In the genomic region with DNA sequence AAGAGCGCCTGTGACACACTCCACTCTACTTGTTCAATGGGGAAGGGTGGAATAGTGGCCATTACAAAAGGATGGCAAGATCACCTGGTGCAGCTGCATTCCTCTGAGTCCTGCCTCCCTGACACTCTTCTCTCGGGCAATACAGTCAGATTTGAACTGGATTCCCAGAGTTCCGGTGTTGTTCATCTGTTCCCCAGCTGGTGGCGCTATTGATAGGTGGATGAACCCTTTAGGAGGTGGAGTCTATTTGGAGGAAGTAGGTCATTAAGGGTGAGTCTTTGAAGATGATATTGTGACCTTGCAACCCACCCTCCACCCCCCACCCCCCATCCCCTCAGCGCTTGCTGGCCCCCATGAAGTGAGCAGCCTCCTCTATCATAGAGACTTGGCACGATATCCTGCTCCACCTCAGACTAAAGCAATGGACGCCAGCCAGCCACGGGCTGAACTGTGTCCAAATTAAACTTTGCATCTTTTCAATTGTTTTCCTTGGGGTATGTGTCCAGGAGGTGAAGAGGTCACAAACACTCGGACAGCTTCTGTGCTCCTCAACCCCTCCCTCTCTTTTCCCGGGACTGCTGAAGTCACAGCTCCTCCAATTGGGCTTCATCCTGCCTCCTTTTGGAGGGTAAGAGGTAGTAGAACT, we compare ENCODE assay signal across 9 mouse cellular contexts.
DNase-seq lines count a peak whose midpoint lies in the region; ATAC-seq and TF ChIP-seq lines count a peak whose summit lies in the region.
"Had no signal": no experiment of that assay in that cellular context is flagged by ENCODE, and none has a peak within 500 bp of the region (broad histone marks: within the 10 kb centered on the region; RNA-seq: fewer than 3 reads in every experiment).

No protein-coding gene starts in this region.

- peaks cover 22% of the 10 kb centered on the region for H3K4me1 ChIP-seq in heart, embryonic 10.5 days

- peak; percentile 41; the same call in 1 of the 2 replicates for TF ChIP-seq CTCF in brain, embryonic 14.5 days (IDR thresholded peaks at IDR 0.05; ENCODE audit: borderline replicate concordance, extremely low read depth, insufficient read depth, insufficient read length)

- no peak overlapping the region for H3K27ac ChIP-seq in heart, embryonic 10.5 days
- H3K27ac ChIP-seq: heart, embryonic 15.5 days had no signal

- no peak for TF ChIP-seq POLR2A in brain, embryonic 14.5 days (IDR thresholded peaks at IDR 0.05; ENCODE audit: borderline replicate concordance, extremely low read depth, insufficient read depth, insufficient read length, poor library complexity, severe bottlenecking)

- 61% methylated on average over 10 of the region's 10 CpGs for WGBS in heart, embryonic 10.5 days

- no peaks in the 10 kb centered on the region for H3K36me3 ChIP-seq in heart, embryonic 10.5 days
- H3K36me3 ChIP-seq: heart, embryonic 15.5 days had no signal

- H3K9me3 ChIP-seq in heart, embryonic 10.5 days: peaks cover 4% of the 10 kb centered on the region; the same call in 1 of the 2 replicates
- H3K9me3 ChIP-seq: heart, embryonic 15.5 days had no signal

- peak; percentile 57 for ATAC-seq in megakaryocyte progenitor cell, adult 5-6 weeks (replicated peaks; ENCODE audit: poor library complexity)
- ATAC-seq in monocyte, adult 5-6 weeks (replicated peaks; ENCODE audit: insufficient number of reproducible peaks, low FRiP score, low TSS enrichment, poor library complexity, severe bottlenecking): no peak

- peaks cover 8% of the 10 kb centered on the region for H3K27me3 ChIP-seq in heart, embryonic 10.5 days (ENCODE audit: insufficient read depth, poor library complexity, severe bottlenecking)

- peak; percentile 15 to 24 for DNase-seq in heart, adult 18-20 months
- DNase-seq in heart, embryonic 10.5 days (ENCODE audit: low spot score): no peak
- DNase-seq in right cerebral cortex, postnatal 14 days: peak; percentile 39
- no peak for DNase-seq in right cerebral cortex, postnatal 25 days
- no peak for DNase-seq in brain, embryonic 14.5 days (ENCODE audit: low read depth)
- DNase-seq in induced T-regulatory cell, adult 2 months (ENCODE audit: low read depth): peak; percentile 43

- no peak overlapping the region for H3K4me3 ChIP-seq in heart, embryonic 10.5 days
- H3K4me3 ChIP-seq: heart, embryonic 15.5 days had no signal

Comparison
In these comparisons a context has a peak if more than half of its experiments do, and no peak if none do; other contexts are left out.
1. DNase-seq: peak in heart, adult 18-20 months (2 of 2), right cerebral cortex, postnatal 14 days (single experiment) and induced T-regulatory cell, adult 2 months (single experiment); none in heart, embryonic 10.5 days (single experiment), right cerebral cortex, postnatal 25 days (single experiment) and brain, embryonic 14.5 days (single experiment).